Mouse (Mus musculus): ENCODE measurements around the gene Agap1.

Agap1 gene

GRCm38 (mm10) chr1:89521935-89522535, 67.4 kb downstream of the Agap1 start:
- ChIA-PET CTCF (interaction anchor here in 3 of 4 experiments (0.6 to 3.0 kb wide), 7 partner anchors 11 to 330 kb away, joined by 3 to 15 read pairs (median 4); no protein-coding TSS in a partner anchor), POLR2A (interaction anchor here in 2 of 4 experiments (0.6 to 2.7 kb wide), 7 partner anchors 9 to 114 kb away, joined by 3 to 16 read pairs (median 4); no protein-coding TSS in a partner anchor)

- POLR2A ChIA-PET: interaction anchor here in 3 of 4 experiments (0.6 to 1.5 kb wide), 5 partner anchors 11 to 418 kb away, joined by 3 read pairs; no protein-coding TSS in a partner anchor
- CTCF ChIA-PET: interaction anchor here (0.5 to 3.0 kb wide), 31 partner anchors 8 to 1520 kb away, joined by 3 to 15 read pairs (median 4); no protein-coding TSS in a partner anchor
Measured at GRCm38 (mm10) chr1:89524369-89524768, 69.8 kb downstream of the Agap1 start.

- CTCF ChIA-PET: interaction anchor here in 3 of 4 experiments (0.7 to 2.5 kb wide), 20 partner anchors 9 to 183 kb away, joined by 3 to 13 read pairs (median 4); no protein-coding TSS in a partner anchor
- POLR2A ChIA-PET: interaction anchor here in 3 of 4 experiments (0.6 to 1.5 kb wide), 4 partner anchors 12 to 417 kb away, joined by 3 read pairs; no protein-coding TSS in a partner anchor
Measured at GRCm38 (mm10) chr1:89524998-89525397, 70.4 kb downstream of the Agap1 start.

- POLR2A ChIA-PET: no interaction called here
- CTCF ChIA-PET: interaction anchor here in 1 of 4 experiments (0.6 kb wide), 1 partner anchor 101 kb away, joined by 4 read pairs; no protein-coding TSS in a partner anchor
Measured at GRCm38 (mm10) chr1:89525825-89526224, 71.2 kb downstream of the Agap1 start.

GRCm38 (mm10) chr1:89528671-89529276, 74.2 kb downstream of the Agap1 start:
- CTCF ChIA-PET: no interaction called here
- POLR2A ChIA-PET: interaction anchor here in 1 of 4 experiments (0.5 kb wide), 1 partner anchor 65 kb away, joined by 3 read pairs; no protein-coding TSS in a partner anchor

GRCm38 (mm10) chr1:89533702-89534101, 79.1 kb downstream of the Agap1 start:
- POLR2A ChIA-PET: no interaction called here
- CTCF ChIA-PET: interaction anchor here in 1 of 4 experiments (1.2 kb wide), 1 partner anchor 10 kb away, joined by 4 read pairs; no protein-coding TSS in a partner anchor

- CTCF ChIA-PET: no interaction called here
- POLR2A ChIA-PET: no interaction called here
Measured at GRCm38 (mm10) chr1:89535206-89535605, 80.6 kb downstream of the Agap1 start.

GRCm38 (mm10) chr1:89538163-89538946, 83.7 kb downstream of the Agap1 start:
- CTCF ChIA-PET: interaction anchor here in 1 of 4 experiments (1.0 kb wide), 1 partner anchor 93 kb away, joined by 3 read pairs; no protein-coding TSS in a partner anchor
- POLR2A ChIA-PET: interaction anchor here in 2 of 4 experiments (0.9 to 1.2 kb wide), 3 partner anchors 9 to 24 kb away, joined by 3 read pairs; no protein-coding TSS in a partner anchor

GRCm38 (mm10) chr1:89539127-89539526, 84.5 kb downstream of the Agap1 start:
- POLR2A ChIA-PET: no interaction called here

GRCm38 (mm10) chr1:89541151-89541550, 86.5 kb downstream of the Agap1 start:
- ChIA-PET POLR2A (no interaction called here), CTCF (no interaction called here)

More at GRCm38 (mm10) chr1:89539127-89539526, 84.5 kb downstream of the Agap1 start:
- CTCF ChIA-PET: interaction anchor here in 1 of 4 experiments (1.0 kb wide), 1 partner anchor 93 kb away, joined by 3 read pairs; no protein-coding TSS in a partner anchor

GRCm38 (mm10) chr1:89542464-89542863, 87.9 kb downstream of the Agap1 start:
- CTCF ChIA-PET: no interaction called here
- POLR2A ChIA-PET: no interaction called here

- CTCF ChIA-PET: interaction anchor here in 1 of 4 experiments (0.9 kb wide), 1 partner anchor 19 kb away, joined by 3 read pairs; no protein-coding TSS in a partner anchor
- POLR2A ChIA-PET: no interaction called here
Measured at GRCm38 (mm10) chr1:89543312-89543711, 88.7 kb downstream of the Agap1 start.

- POLR2A ChIA-PET: no interaction called here
- CTCF ChIA-PET: interaction anchor here in 1 of 4 experiments (0.9 kb wide), 1 partner anchor 20 kb away, joined by 3 read pairs; no protein-coding TSS in a partner anchor
Measured at GRCm38 (mm10) chr1:89544094-89544493, 89.5 kb downstream of the Agap1 start.

- POLR2A ChIA-PET: no interaction called here
- CTCF ChIA-PET: no interaction called here
Measured at GRCm38 (mm10) chr1:89545099-89545498, 90.5 kb downstream of the Agap1 start.

GRCm38 (mm10) chr1:89547525-89548504, 93.2 kb downstream of the Agap1 start:
- ChIA-PET CTCF (interaction anchor here in 2 of 4 experiments (0.6 to 1.1 kb wide), 3 partner anchors 200 to 356 kb away, joined by 3 to 4 read pairs (median 4); no protein-coding TSS in a partner anchor), POLR2A (interaction anchor here in 1 of 4 experiments (0.9 kb wide), 1 partner anchor 10 kb away, joined by 3 read pairs; no protein-coding TSS in a partner anchor)

- POLR2A ChIA-PET: no interaction called here
- CTCF ChIA-PET: no interaction called here
Measured at GRCm38 (mm10) chr1:89550061-89550869, 95.7 kb downstream of the Agap1 start.

- ChIA-PET CTCF (no interaction called here), POLR2A (interaction anchor here in 1 of 4 experiments (0.6 kb wide), 1 partner anchor 109 kb away, joined by 3 read pairs; no protein-coding TSS in a partner anchor)
Measured at GRCm38 (mm10) chr1:89552470-89552869, 97.9 kb downstream of the Agap1 start.

Data from embryonic stem cell, embryonic (primary cell).